Mouse (Mus musculus) forebrain, embryonic 11.5 days (tissue): ENCODE measurements around the gene Grb2. TPM values are rescaled to one million over a fixed set of nuclear protein-coding genes. Genes with fewer than 3 reads are reported as not detected.
A peak's percentile ranks its signal among the peaks of the same experiment; 100 is the strongest.

Experiments
- ATAC-seq: fragments of 200-750 bp; cut with Nextera tagmentation; replicated peaks from 2 replicates; pipeline ENCODE4 v1.8.0; 2017; ENCODE audit warnings: moderate TSS enrichment; ENCODE audit not compliant: low FRiP score
- DNase-seq: peaks from one replicate; pipeline ENCODE4 v3.0.0-alpha.2; 2017; ENCODE audit warnings: low spot score
- H3K27ac ChIP-seq: fragments of 300-500 bp; sonication (generic); 2 replicates; pipeline ENCODE4 v1.5.1; 2014; ENCODE audit warnings: low read depth, low read length
- H3K27me3 ChIP-seq: fragments of 300-500 bp; sonication (generic); 2 replicates; pipeline ENCODE4 v1.6.1; 2014; ENCODE audit warnings: mild to moderate bottlenecking, low read length, mixed read lengths; ENCODE audit not compliant: control insufficient read depth, insufficient read depth
- H3K36me3 ChIP-seq: fragments of 300-500 bp; sonication (generic); 2 replicates; pipeline ENCODE4 v1.6.1; 2014; ENCODE audit warnings: mild to moderate bottlenecking, low read length, moderate library complexity, mixed read lengths; ENCODE audit not compliant: control insufficient read depth, insufficient read depth
- H3K4me1 ChIP-seq: fragments of 300-500 bp; sonication (generic); replicated peaks from 2 replicates; pipeline ENCODE4 v1.6.1; 2014; ENCODE audit warnings: low read length, mixed read lengths; ENCODE audit not compliant: control insufficient read depth, insufficient read depth
- H3K4me2 ChIP-seq: fragments of 300-500 bp; sonication (generic); 2 replicates; pipeline ENCODE4 v1.6.1; 2014; ENCODE audit warnings: low read depth, mild to moderate bottlenecking, low read length, moderate library complexity, mixed read lengths; ENCODE audit not compliant: severe bottlenecking
- H3K4me3 ChIP-seq: fragments of 300-500 bp; sonication (generic); 2 replicates; pipeline ENCODE4 v1.5.1; 2014; ENCODE audit warnings: low read depth, low read length
- H3K9ac ChIP-seq: fragments of 300-500 bp; sonication (generic); 2 replicates; pipeline ENCODE4 v1.6.1; 2014; ENCODE audit warnings: low read length
- H3K9me3 ChIP-seq: fragments of 300-500 bp; sonication (generic); 2 replicates; pipeline ENCODE4 v1.6.1; 2016; ENCODE audit warnings: low read length, mixed read lengths; ENCODE audit not compliant: control insufficient read depth
- WGBS: fragments of 180-500 bp; shearing (Covaris S2); extraction: QIAGEN DNeasy Blood & Tissue Kit; methylation state at CpG from one replicate; pipeline ENCODE4 v1.1.7; 2014; 5-methylcytosine and 5-hydroxymethylcytosine counted together
- polyA plus RNA-seq: library from polyadenylated mRNA; unstranded; fragments of >200 nt; fragmentation: Nextera tagmentation; extraction: Ambion mirVana; gene quantifications from 2 replicates; pipeline ENCODE4 v1.2.1, GENCODE M21; 2014

The Grb2 gene
- polyA plus RNA-seq, 1 experiment from 2014 or later = 63.0 TPM

DNA sequence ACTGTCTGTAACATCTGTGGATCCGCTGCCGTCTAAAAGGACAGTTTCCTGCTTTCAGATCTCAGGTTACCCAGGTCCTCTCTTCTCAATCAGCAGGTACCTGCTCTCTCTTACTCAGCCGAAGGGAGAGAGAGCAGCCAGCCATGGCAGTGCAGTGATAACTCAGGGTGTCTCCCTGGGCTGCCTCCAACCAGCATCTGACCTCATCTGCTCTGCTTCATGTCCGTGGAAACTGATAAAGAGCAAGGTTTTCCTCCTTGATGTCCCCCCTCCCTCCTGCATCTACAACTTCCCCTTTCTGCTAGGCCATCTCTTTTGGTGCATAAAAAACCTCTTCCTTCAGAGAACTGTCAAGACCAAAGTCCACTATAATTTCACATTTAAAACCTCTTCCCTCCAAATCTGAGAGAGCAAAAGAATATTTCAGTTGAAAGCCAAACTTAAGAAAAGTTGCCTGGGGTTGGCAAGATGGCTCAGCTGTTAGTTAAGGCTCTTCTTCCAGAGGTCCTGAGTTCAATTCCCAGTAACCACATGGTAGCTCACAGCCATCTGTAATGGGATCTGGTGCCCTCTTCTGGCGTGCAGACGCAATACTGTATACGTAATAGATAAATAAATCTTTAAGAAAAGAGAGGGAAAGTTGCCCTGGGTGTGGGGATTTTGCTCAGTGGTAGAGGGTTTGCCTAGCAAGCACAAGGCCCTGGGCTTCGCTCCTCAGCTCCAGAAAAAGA lies 9.4 kb upstream of the Grb2 start:
- Histone ChIP-seq H3K9me3 (no peaks in the 10 kb centered on the region), H3K4me3 (no peak overlapping the region), H3K27me3 (no peaks in the 10 kb centered on the region), H3K36me3 (no peaks in the 10 kb centered on the region), H3K27ac (no peak overlapping the region), H3K4me2 (no peak overlapping the region), H3K9ac (no peak overlapping the region), H3K4me1 (no peaks in the 10 kb centered on the region)
- DNase-seq (no peak), ATAC-seq (no peak)
- 60% methylated on average over 8 of the region's 8 CpGs for WGBS

DNA sequence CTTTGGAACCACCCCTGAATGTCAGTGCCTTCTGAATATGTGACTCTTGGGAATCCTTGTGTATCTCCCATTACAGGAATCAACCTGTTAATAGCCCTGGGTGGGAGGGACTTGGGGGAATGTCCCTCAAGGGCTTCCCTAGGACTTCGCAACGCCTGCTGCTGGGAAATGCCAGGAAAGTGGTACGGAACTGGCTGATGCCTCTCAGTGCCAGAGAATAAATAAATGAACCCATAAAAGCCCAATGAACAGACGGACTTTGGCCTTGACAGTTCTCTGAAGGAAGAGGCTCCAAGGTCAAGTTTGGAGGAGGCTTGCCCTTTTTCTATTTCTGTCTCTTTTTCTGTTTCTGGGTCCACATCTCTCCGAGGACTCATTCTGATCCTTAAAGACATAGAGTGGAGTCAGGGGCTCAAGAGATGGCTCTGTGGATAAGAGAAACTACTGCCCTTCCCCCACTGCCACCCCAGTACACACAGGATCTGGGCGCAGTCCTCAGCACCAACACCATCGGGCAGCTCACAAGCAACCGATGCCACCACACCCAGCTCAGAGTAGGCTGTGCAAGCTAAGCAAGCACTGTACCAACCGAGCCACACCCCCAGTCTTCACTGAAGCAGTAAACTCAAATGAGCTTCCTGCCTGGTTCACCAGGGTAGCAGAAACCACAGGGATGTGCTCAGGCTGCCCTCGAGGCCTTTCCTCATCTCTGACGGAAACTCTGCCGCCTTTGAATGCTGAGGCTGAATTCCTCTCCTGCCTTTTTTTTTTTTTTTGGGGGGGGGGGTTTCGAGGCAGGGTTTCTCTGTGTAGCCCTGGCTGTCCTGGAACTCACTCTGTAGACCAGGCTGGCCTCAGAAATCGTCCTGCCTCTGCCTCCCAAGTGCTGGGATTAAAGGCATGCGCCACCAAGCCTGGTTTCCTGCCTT lies 8.3 kb upstream of the Grb2 start:
- Histone ChIP-seq H3K4me2 (no peak overlapping the region), H3K27ac (no peak overlapping the region), H3K4me3 (no peak overlapping the region), H3K9ac (no peak overlapping the region), H3K9me3 (no peaks in the 10 kb centered on the region), H3K27me3 (no peaks in the 10 kb centered on the region), H3K36me3 (no peaks in the 10 kb centered on the region), H3K4me1 (no peaks in the 10 kb centered on the region)
- WGBS = 75% methylated on average over 15 of the region's 15 CpGs
- no peak for ATAC-seq
- no peak for DNase-seq

DNA sequence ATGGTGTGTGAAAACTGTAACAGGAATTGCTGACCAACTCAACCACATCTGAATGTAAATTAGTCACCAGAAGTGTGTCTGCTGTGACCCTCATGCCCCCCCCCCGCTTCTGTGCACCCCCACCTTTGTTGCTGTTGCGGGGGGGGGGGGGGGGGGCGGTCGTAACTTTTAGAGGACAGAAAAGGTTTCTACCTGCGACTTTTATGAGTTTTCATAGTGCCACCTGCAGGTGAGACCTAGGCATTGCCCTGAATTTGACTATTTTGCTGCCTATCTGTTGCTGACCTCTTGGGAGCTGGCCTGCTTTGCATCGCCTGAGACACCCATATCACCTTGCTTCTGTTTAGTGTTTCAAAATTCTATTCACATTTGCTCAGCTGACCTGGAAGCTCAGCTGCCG lies 6.1 kb upstream of the Grb2 start:
- H3K4me3 ChIP-seq = no peak overlapping the region
- H3K9ac ChIP-seq = no peak overlapping the region
- H3K4me2 ChIP-seq = no peak overlapping the region
- 8% methylated on average over 7 of the region's 7 CpGs for WGBS
- H3K27me3 ChIP-seq = no peaks in the 10 kb centered on the region
- H3K9me3 ChIP-seq = no peaks in the 10 kb centered on the region
- ATAC-seq = no peak
- H3K27ac ChIP-seq = no peak overlapping the region
- no peaks in the 10 kb centered on the region for H3K36me3 ChIP-seq
- no peaks in the 10 kb centered on the region; the same call in 1 of the 2 replicates for H3K4me1 ChIP-seq
- DNase-seq = peak; percentile 75

DNA sequence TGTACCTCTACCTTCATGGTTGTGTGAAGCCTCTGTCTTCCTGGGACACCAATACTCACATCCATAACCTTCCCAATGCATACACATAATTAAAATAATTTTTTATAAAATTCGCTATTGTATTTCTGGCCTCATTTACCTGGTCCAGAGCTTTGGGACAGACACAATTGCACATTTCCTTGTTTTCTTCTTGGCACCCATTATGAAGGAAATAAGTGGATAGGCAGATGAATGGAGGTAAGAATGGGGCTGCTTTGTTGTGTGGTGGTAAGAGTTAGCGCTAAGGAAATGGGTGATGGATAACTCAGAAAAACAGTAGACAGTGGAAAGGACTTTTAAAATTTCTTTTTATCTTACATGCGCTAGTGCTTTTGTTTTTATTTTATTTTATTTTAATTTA lies 5.0 kb upstream of the Grb2 start:
- Histone ChIP-seq H3K4me2 (no peak overlapping the region), H3K27ac (no peak overlapping the region), H3K9ac (no peak overlapping the region), H3K27me3 (no peaks in the 10 kb centered on the region), H3K4me1 (no peaks in the 10 kb centered on the region; the same call in 1 of the 2 replicates), H3K4me3 (no peak overlapping the region), H3K36me3 (no peaks in the 10 kb centered on the region), H3K9me3 (no peaks in the 10 kb centered on the region)
- DNase-seq = peak; percentile 1
- no peak for ATAC-seq
- 96% methylated on average over 3 of the region's 3 CpGs for WGBS

DNA sequence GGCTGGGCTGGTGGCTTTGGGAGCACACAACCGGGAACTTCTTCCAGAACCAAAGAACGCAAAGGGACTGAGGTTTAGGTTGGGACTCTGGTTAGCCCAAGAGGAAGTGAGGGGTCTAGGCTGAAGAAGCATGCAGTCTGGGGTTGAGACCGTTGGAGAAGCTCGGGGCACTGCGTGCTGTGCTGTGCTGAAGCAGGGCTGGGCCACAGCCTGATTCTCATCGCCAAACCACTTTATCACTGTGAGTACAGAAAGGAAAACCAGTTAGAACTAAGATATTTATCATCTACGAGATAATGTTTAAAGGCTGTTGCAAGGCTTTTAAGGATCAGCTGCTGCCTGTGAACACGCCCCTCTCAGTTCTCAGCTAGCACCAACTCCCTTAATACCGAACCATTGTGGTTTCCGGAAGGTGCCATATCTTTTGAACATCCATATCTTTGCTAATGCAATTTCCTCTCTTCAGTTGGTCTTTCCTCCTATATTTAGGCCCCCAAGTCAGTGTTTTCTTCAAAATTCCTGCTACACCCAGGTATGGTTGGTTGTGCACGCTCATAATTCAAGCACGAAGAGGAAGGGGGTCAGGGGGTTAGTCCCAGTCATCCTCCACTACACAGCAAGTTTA lies 4.4 kb upstream of the Grb2 start:
- no peak overlapping the region for H3K9ac ChIP-seq
- no peaks in the 10 kb centered on the region for H3K9me3 ChIP-seq
- 83% methylated on average over 12 of the region's 12 CpGs for WGBS
- H3K27me3 ChIP-seq = no peaks in the 10 kb centered on the region
- ATAC-seq (no peak), DNase-seq (peak; percentile 22)
- H3K4me3 ChIP-seq = no peak overlapping the region
- H3K27ac ChIP-seq = no peak overlapping the region
- no peaks in the 10 kb centered on the region for H3K36me3 ChIP-seq
- H3K4me2 ChIP-seq = no peak overlapping the region
- no peaks in the 10 kb centered on the region; the same call in 1 of the 2 replicates for H3K4me1 ChIP-seq

DNA sequence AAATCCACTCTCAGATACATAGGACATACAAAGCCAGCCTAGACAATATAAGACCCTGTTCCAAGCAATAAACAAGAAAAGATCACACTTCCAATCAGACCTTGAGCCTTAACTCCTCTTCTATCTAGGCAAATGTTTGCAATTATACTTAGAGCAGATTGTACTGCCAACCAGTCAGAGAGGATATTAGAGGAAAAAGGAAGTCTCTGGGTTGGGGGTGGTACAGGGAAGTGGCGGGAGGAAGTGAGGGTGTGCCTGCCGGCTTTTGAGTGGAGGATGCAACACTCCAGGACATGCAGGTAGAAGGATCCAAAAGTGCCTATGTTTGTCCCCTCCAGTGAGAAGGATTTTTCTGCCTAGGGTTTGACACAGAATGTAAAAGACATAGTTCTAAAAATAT lies 3.9 kb upstream of the Grb2 start:
- ATAC-seq (no peak), DNase-seq (peak; percentile 46)
- H3K36me3 ChIP-seq = no peaks in the 10 kb centered on the region
- H3K4me3 ChIP-seq = no peak overlapping the region
- no peak overlapping the region for H3K27ac ChIP-seq
- WGBS = 63% methylated on average over 2 of the region's 2 CpGs
- H3K4me1 ChIP-seq = no peaks in the 10 kb centered on the region; the same call in 1 of the 2 replicates
- H3K9me3 ChIP-seq = no peaks in the 10 kb centered on the region
- no peaks in the 10 kb centered on the region for H3K27me3 ChIP-seq
- no peak overlapping the region for H3K9ac ChIP-seq
- no peak overlapping the region for H3K4me2 ChIP-seq

DNA sequence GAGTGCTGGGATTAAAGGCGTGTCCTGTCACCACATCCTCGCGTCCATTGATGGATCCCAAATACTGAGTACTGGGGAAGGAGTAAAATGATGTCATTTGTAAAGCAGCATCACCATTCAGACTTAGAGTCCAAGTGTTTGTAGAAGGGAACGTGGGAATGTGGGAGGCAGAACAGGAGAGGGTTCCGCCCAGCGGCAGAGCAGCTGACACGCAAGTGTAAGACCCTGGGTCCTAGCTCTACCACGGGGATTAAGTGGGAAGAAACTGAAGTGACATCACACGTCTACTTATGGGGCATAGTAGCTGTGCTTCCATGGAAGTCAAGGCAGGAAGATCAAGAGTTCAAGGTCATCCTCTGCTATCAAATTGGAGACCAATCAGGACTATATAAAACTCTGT lies 2.7 kb upstream of the Grb2 start:
- ATAC-seq = no peak
- H3K9ac ChIP-seq = no peak overlapping the region
- H3K9me3 ChIP-seq = no peaks in the 10 kb centered on the region
- H3K4me2 ChIP-seq = no peak overlapping the region
- 89% methylated on average over 9 of the region's 9 CpGs for WGBS
- peaks cover 7% of the 10 kb centered on the region; the same call in 1 of the 2 replicates for H3K4me1 ChIP-seq
- H3K27ac ChIP-seq = no peak overlapping the region
- no peaks in the 10 kb centered on the region for H3K27me3 ChIP-seq
- H3K36me3 ChIP-seq = no peaks in the 10 kb centered on the region
- no peak overlapping the region for H3K4me3 ChIP-seq
- DNase-seq = peak; percentile 28

DNA sequence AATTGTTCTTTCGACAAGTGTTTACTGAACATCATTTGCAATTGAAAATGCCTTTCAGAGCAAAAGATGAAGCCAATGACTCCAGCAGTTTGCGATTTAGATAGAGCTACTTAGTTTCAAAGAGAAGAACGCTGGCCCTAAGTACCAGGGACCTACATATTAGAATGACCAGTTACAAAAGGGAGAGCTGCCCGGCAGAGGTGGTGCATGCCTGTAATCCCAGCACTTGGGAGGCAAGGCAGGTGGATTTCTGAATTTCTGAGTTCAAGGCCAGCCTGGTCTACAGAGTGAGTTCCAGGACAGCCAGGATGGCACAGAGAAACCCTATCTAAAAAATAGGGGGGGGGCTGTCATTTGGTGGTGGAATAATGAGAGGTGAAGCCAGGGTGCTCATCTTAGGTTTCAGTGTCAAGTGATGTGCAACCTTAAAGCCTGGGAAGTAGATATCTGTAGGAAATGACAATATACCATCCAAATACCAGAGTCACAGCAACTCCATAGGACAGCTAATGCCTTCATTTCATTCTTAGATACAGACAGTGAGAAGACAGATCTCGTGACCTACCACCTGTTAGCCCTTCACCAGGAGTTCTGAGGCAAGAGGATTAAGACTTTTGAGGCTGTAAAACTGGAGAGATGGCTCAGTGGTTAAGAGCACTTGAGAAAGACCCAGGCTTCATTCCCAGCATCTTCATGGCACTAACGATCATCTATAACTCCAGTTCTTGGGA lies 1.6 kb upstream of the Grb2 start:
- Histone ChIP-seq H3K27ac (no peak overlapping the region), H3K4me3 (no peak overlapping the region), H3K27me3 (no peaks in the 10 kb centered on the region), H3K9ac (no peak overlapping the region), H3K4me1 (peaks cover 7% of the 10 kb centered on the region; the same call in 1 of the 2 replicates), H3K36me3 (no peaks in the 10 kb centered on the region), H3K4me2 (peak overlapping the region; percentile 65), H3K9me3 (no peaks in the 10 kb centered on the region)
- WGBS = 53% methylated on average over 6 of the region's 6 CpGs
- ATAC-seq (no peak), DNase-seq (peak; percentile 38)
